11 mouse cellular contexts compared by ENCODE assay signal in the genomic region with DNA sequence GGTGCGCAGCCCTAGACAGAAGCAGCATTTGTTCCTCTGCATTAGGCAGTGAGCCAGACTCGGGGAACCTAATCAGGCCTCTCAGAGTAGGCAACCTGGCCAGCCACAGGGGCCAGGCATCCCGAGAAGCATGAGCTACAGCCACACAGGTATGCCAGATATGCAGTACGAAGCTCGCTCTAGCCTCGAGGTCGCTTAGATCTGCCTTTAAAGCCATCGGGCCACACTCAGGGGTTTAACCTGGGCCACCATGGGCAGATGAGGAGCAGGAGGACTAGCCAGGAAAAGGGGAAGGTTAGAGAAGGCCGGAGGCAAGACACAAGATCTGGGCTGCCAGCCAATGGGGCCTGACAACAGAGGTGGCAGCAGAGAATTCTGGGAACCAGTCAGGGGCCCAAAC. TPM values are rescaled to one million over a fixed set of nuclear protein-coding genes. Genes with fewer than 3 reads are reported as not detected.
DNase-seq lines count a peak whose midpoint lies in the region; ATAC-seq lines count a peak whose summit lies in the region.
"Had no signal": no experiment of that assay in that cellular context is flagged by ENCODE, and none has a peak within 500 bp of the region (broad histone marks: within the 10 kb centered on the region; RNA-seq: fewer than 3 reads in every experiment).

No protein-coding gene starts in this region.

- no peak overlapping the region for H3K4me2 ChIP-seq in hindbrain, embryonic 13.5 days
- no peak overlapping the region for H3K4me2 ChIP-seq in hindbrain, embryonic 12.5 days (replicated peaks)
- H3K4me2 ChIP-seq: lung, embryonic 14.5 days had no signal

- 0 out of 2 replicates have a peak overlapping the region, but pooled peaks have one; percentile 3 for H3K27ac ChIP-seq in hindbrain, embryonic 13.5 days
- no peak overlapping the region for H3K27ac ChIP-seq in hindbrain, embryonic 12.5 days

- no peaks in the 10 kb centered on the region for H3K27me3 ChIP-seq in hindbrain, embryonic 13.5 days
- no peaks in the 10 kb centered on the region for H3K27me3 ChIP-seq in hindbrain, embryonic 12.5 days
- H3K27me3 ChIP-seq: CH12.LX had no signal

- no peak overlapping the region for H3K4me3 ChIP-seq in hindbrain, embryonic 13.5 days
- H3K4me3 ChIP-seq in hindbrain, embryonic 12.5 days = no peak overlapping the region

- H3K36me3 ChIP-seq in hindbrain, embryonic 13.5 days = peaks cover 25% of the 10 kb centered on the region
- peaks cover 4% of the 10 kb centered on the region for H3K36me3 ChIP-seq in hindbrain, embryonic 12.5 days

- ATAC-seq in hindbrain, embryonic 13.5 days (ENCODE audit: low FRiP score) = no peak
- ATAC-seq in hindbrain, embryonic 12.5 days (ENCODE audit: low FRiP score) = no peak
- ATAC-seq: inflammation-experienced regulatory T-cells, adult 6 months had no signal

- H3K9me3 ChIP-seq in hindbrain, embryonic 13.5 days = no peaks in the 10 kb centered on the region
- no peaks in the 10 kb centered on the region for H3K9me3 ChIP-seq in hindbrain, embryonic 12.5 days (replicated peaks)

- no peak overlapping the region for H3K9ac ChIP-seq in hindbrain, embryonic 13.5 days
- no peak overlapping the region for H3K9ac ChIP-seq in hindbrain, embryonic 12.5 days
- H3K9ac ChIP-seq: lung, embryonic 14.5 days had no signal

- H3K4me1 ChIP-seq in hindbrain, embryonic 13.5 days (replicated peaks) = peaks cover 20% of the 10 kb centered on the region
- H3K4me1 ChIP-seq in hindbrain, embryonic 12.5 days = peaks cover 5% of the 10 kb centered on the region

- WGBS in hindbrain, embryonic 13.5 days = 93% methylated on average over 9 of the region's 9 CpGs
- 89% methylated on average over 9 of the region's 9 CpGs for WGBS in hindbrain, embryonic 12.5 days

- DNase-seq in brain, adult 2 months (ENCODE audit: low read depth, low spot score) = peak; percentile 66
- peak; percentile 35 for DNase-seq in gastrocnemius, postnatal 25 days
- DNase-seq in kidney, postnatal 25 days = peak; percentile 79 to 87
- no peak for DNase-seq in ovary, adult 18-20 months (ENCODE audit: low spot score)
- DNase-seq in liver = no peak
- no peak for DNase-seq in retina, postnatal 1 day
- DNase-seq: lung, embryonic 14.5 days had no signal

RNA-seq across cellular contexts. Expression of gene Xpnpep1, which starts 22.1 kb away (rescaled TPM):
- polyA plus RNA-seq in hindbrain, embryonic 13.5 days (2015; fragmentation: Nextera tagmentation; extraction: Ambion mirVana) = 132 and 138 TPM in 2 replicates
- polyA plus RNA-seq in hindbrain, embryonic 12.5 days (2016; fragmentation: Nextera tagmentation; extraction: Ambion mirVana) = 159 and 166 TPM in 2 replicates
- 10 to 100 TPM; 52.6 to 57.3 TPM for total RNA-seq in gastrocnemius, postnatal 25 days (2021)

Comparison
In these comparisons a context has a peak if more than half of its experiments do, and no peak if none do; other contexts are left out.
1. DNase-seq: peak in brain, adult 2 months (single experiment), gastrocnemius, postnatal 25 days (single experiment) and kidney, postnatal 25 days (2 of 2); none in ovary, adult 18-20 months (single experiment), liver (single experiment) and retina, postnatal 1 day (single experiment).